Mouse (Mus musculus) liver, embryonic 11.5 days (tissue): ENCODE data around the gene Dll1. TPM values are rescaled to one million over a fixed set of nuclear protein-coding genes. Genes with fewer than 3 reads are reported as not detected.

Source experiments
- ATAC-seq: fragments of 200-750 bp; cut with Nextera tagmentation; replicated peaks from 2 replicates; pipeline ENCODE4 v1.8.0; 2017; ENCODE audit warnings: moderate number of reproducible peaks, mild to moderate bottlenecking, moderate TSS enrichment, moderate library complexity; ENCODE audit not compliant: low FRiP score
- DNase-seq: peaks from one replicate; pipeline ENCODE4 v3.0.0-alpha.2; 2017; ENCODE audit warnings: low spot score
- H3K27ac ChIP-seq: fragments of 300-500 bp; sonication (generic); 2 replicates; pipeline ENCODE4 v1.5.1; 2014; ENCODE audit warnings: mild to moderate bottlenecking, low read depth, low read length, control low read depth
- H3K27me3 ChIP-seq: fragments of 300-500 bp; sonication (generic); replicated peaks from 2 replicates; pipeline ENCODE4 v1.6.1; 2014; ENCODE audit warnings: low read length, mixed read lengths; ENCODE audit not compliant: control insufficient read depth, insufficient read depth
- H3K36me3 ChIP-seq: fragments of 300-500 bp; sonication (generic); 2 replicates; pipeline ENCODE4 v1.6.1; 2014; ENCODE audit warnings: mild to moderate bottlenecking, low read length, moderate library complexity, mixed read lengths; ENCODE audit not compliant: control insufficient read depth, insufficient read depth
- H3K4me1 ChIP-seq: fragments of 300-500 bp; sonication (generic); replicated peaks from 2 replicates; pipeline ENCODE4 v1.6.1; 2014; ENCODE audit warnings: low read length, mixed read lengths; ENCODE audit not compliant: control insufficient read depth, insufficient read depth
- H3K4me2 ChIP-seq: fragments of 300-500 bp; sonication (generic); 2 replicates; pipeline ENCODE4 v1.6.1; 2014; ENCODE audit warnings: mild to moderate bottlenecking, control low read depth, moderate library complexity
- H3K4me3 ChIP-seq: fragments of 300-500 bp; sonication (generic); 2 replicates; pipeline ENCODE4 v1.5.1; 2014; ENCODE audit warnings: low read depth, low read length, control low read depth
- H3K9ac ChIP-seq: fragments of 300-500 bp; sonication (generic); 2 replicates; pipeline ENCODE4 v1.6.1; 2014; ENCODE audit warnings: low read depth, low read length, control low read depth
- H3K9me3 ChIP-seq: fragments of 300-500 bp; sonication (generic); 2 replicates; pipeline ENCODE4 v1.6.1; 2016; ENCODE audit warnings: low read length, inconsistent platforms, mixed read lengths; ENCODE audit not compliant: control insufficient read depth
- WGBS: fragments of 180-500 bp; shearing (Covaris S2); extraction: QIAGEN DNeasy Blood & Tissue Kit; methylation state at CpG from one replicate; pipeline ENCODE4 v1.1.7; 2014; 5-methylcytosine and 5-hydroxymethylcytosine counted together
- polyA plus RNA-seq: library from polyadenylated mRNA; unstranded; fragments of >200 nt; fragmentation: Nextera tagmentation; extraction: Ambion mirVana; gene quantifications from 2 replicates; pipeline ENCODE4 v1.2.1, GENCODE M21; 2014

Gene Dll1
- polyA plus RNA-seq, 1 experiment from 2014 or later, result 2.2 TPM

- 49% methylated on average over 7 of the region's 7 CpGs for WGBS
- no peak overlapping the region for H3K9ac ChIP-seq
- H3K27ac ChIP-seq, result no peak overlapping the region
- DNase-seq (peak; percentile 28), ATAC-seq (no peak)
- peaks cover 6% of the 10 kb centered on the region; the same call in 1 of the 2 replicates for H3K4me1 ChIP-seq
- no peak overlapping the region for H3K4me3 ChIP-seq
- no peak overlapping the region for H3K4me2 ChIP-seq
- no peaks in the 10 kb centered on the region for H3K36me3 ChIP-seq
- no peaks in the 10 kb centered on the region for H3K9me3 ChIP-seq
- peaks cover 60% of the 10 kb centered on the region for H3K27me3 ChIP-seq
These were observed 5.4 kb upstream of the Dll1 start for GRCm38 (mm10) chr17:15381869-15382660.

- Histone ChIP-seq H3K27ac (no peak overlapping the region), H3K9ac (no peak overlapping the region), H3K9me3 (no peaks in the 10 kb centered on the region), H3K4me2 (peak overlapping the region; percentile 69), H3K4me3 (peak overlapping the region; percentile 42), H3K36me3 (no peaks in the 10 kb centered on the region), H3K4me1 (peaks cover 6% of the 10 kb centered on the region; the same call in 1 of the 2 replicates), H3K27me3 (peaks cover 68% of the 10 kb centered on the region)
- 10% methylated on average over 22 of the region's 22 CpGs for WGBS
- DNase-seq, result peak; percentile 32
- no peak for ATAC-seq
These were observed 4.6 kb upstream of the Dll1 start for GRCm38 (mm10) chr17:15381092-15381860.

- Histone ChIP-seq H3K9me3 (no peaks in the 10 kb centered on the region), H3K4me1 (peaks cover 6% of the 10 kb centered on the region; the same call in 1 of the 2 replicates), H3K27ac (no peak overlapping the region), H3K4me2 (peak overlapping the region; percentile 69), H3K4me3 (peak overlapping the region; percentile 42), H3K9ac (no peak overlapping the region), H3K27me3 (peaks cover 75% of the 10 kb centered on the region), H3K36me3 (no peaks in the 10 kb centered on the region)
- ATAC-seq (0 out of 2 replicates have a peak, but pooled peaks have one; percentile 11), DNase-seq (peak; percentile 47)
- 1% methylated on average over 27 of the region's 27 CpGs for WGBS
These were observed 4.0 kb upstream of the Dll1 start for GRCm38 (mm10) chr17:15380641-15381051.

GRCm38 (mm10) chr17:15379741-15380526 is 3.3 kb upstream of the Dll1 start:
- Histone ChIP-seq H3K4me3 (peak overlapping the region; percentile 42), H3K9me3 (no peaks in the 10 kb centered on the region), H3K27me3 (peaks cover 82% of the 10 kb centered on the region), H3K4me2 (peak overlapping the region; percentile 69), H3K27ac (no peak overlapping the region), H3K36me3 (no peaks in the 10 kb centered on the region), H3K9ac (no peak overlapping the region), H3K4me1 (peaks cover 6% of the 10 kb centered on the region; the same call in 1 of the 2 replicates)
- 12% methylated on average over 17 of the region's 17 CpGs for WGBS
- ATAC-seq (no peak), DNase-seq (peak; percentile 27)

- 13% methylated on average over 15 of the region's 15 CpGs for WGBS
- H3K4me2 ChIP-seq, result no peak overlapping the region
- peaks cover 6% of the 10 kb centered on the region; the same call in 1 of the 2 replicates for H3K4me1 ChIP-seq
- H3K27ac ChIP-seq, result no peak overlapping the region
- H3K9me3 ChIP-seq, result no peaks in the 10 kb centered on the region
- no peaks in the 10 kb centered on the region for H3K36me3 ChIP-seq
- H3K9ac ChIP-seq, result no peak overlapping the region
- peaks cover 95% of the 10 kb centered on the region for H3K27me3 ChIP-seq
- DNase-seq (peak; percentile 27), ATAC-seq (no peak)
- no peak overlapping the region for H3K4me3 ChIP-seq
These were observed 1.9 kb upstream of the Dll1 start for GRCm38 (mm10) chr17:15378413-15379109.

- ATAC-seq (no peak), DNase-seq (peak; percentile 31)
- peaks cover 6% of the 10 kb centered on the region for H3K4me1 ChIP-seq
- no peak overlapping the region for H3K27ac ChIP-seq
- no peak overlapping the region for H3K4me3 ChIP-seq
- peaks cover 100% of the 10 kb centered on the region for H3K27me3 ChIP-seq
- H3K4me2 ChIP-seq, result no peak overlapping the region
- H3K9ac ChIP-seq, result no peak overlapping the region
- H3K36me3 ChIP-seq, result no peaks in the 10 kb centered on the region
- 0% methylated on average over 1 of the region's 1 CpGs for WGBS
- H3K9me3 ChIP-seq, result no peaks in the 10 kb centered on the region
These were observed 1.2 kb upstream of the Dll1 start for GRCm38 (mm10) chr17:15377901-15378300.

- peak overlapping the region; percentile 43; the same call in 1 of the 2 replicates for H3K27ac ChIP-seq
- no peaks in the 10 kb centered on the region for H3K9me3 ChIP-seq
- H3K27me3 ChIP-seq, result peaks cover 90% of the 10 kb centered on the region
- H3K36me3 ChIP-seq, result no peaks in the 10 kb centered on the region
- H3K4me1 ChIP-seq, result peaks cover under 1% of the 10 kb centered on the region
- peak overlapping the region; percentile 58 for H3K4me3 ChIP-seq
- DNase-seq (peak; percentile 60), ATAC-seq (peak; percentile 34)
- under 1% methylated on average over 66 of the region's 69 CpGs for WGBS
- H3K9ac ChIP-seq, result peak overlapping the region; percentile 35; the same call in 1 of the 2 replicates
- H3K4me2 ChIP-seq, result peak overlapping the region; percentile 78
These were observed 775 bp downstream of the Dll1 start for GRCm38 (mm10) chr17:15375701-15376493.
